Mouse (Mus musculus): Measurements from ENCODE around the gene Zswim9.

GRCm38 (mm10) chr7:13269394-13269793 lies 9.1 kb downstream of the Zswim9 start:
- TF ChIP-seq CTCF (conservative IDR thresholded peaks at IDR 0.05; ENCODE audit: low read length) = no peak
- no peak for TF ChIP-seq NANOG (IDR thresholded peaks at IDR 0.05; ENCODE audit: borderline replicate concordance, low read length)

Measured in E14TG2a.4 (cell line).